Mouse (Mus musculus) retina, postnatal 1 day (tissue): ENCODE data around the gene Olfr239.
"Not testable (repeated sequence)": the region's sequence is repeated elsewhere in the genome, so short reads cannot be mapped to it uniquely, and the experiment has no call there.

Source experiments
- DNase-seq: peaks from one replicate; pipeline ENCODE4 v3.0.0-alpha.2; 2012

The Olfr239 gene

DNA sequence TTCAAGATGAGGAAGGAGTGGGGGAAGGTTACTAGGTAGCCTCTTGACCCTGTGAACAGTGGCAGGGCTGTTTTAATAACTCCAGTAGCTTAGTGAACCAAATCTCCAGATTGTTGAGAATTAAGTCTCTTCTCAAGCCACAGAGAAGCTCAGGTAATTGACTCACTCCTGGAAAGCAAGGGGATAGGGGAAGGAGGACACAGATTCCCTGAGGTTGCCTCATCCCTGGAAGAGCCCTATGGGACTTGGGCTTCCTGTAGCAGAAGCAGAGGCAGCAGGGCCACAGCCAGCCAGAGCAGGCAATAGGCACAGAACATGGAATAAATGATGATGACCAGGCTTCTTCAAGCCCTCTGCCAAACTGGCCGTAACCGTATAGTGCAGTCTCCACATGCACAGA, at the start of gene Olfr239:
Gene Olfr239 (plus strand): TSS at position 301 of the 400 bp plus-strand sequence.
- not testable (repeated sequence) for DNase-seq

DNA sequence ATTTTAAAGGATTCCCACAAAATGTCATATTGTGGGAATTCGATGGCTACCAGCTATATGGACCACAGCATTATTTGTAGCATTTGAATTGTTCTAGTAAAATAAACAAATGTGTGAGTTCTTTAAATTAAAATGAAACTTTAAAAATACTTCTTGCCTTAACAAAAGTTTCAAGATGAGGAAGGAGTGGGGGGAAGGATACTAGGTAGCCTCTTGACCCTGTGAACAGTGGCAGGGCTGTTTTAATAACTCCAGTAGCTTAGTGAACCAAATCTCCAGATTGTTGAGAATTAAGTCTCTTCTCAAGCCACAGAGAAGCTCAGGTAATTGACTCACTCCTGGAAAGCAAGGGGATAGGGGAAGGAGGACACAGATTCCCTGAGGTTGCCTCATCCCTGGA, 23.0 kb upstream of the Olfr239 start, which contains the start of gene Olfr55:
Gene Olfr55 (plus strand): TSS at position 301 of the 400 bp plus-strand sequence.
- not testable (repeated sequence) for DNase-seq

DNA sequence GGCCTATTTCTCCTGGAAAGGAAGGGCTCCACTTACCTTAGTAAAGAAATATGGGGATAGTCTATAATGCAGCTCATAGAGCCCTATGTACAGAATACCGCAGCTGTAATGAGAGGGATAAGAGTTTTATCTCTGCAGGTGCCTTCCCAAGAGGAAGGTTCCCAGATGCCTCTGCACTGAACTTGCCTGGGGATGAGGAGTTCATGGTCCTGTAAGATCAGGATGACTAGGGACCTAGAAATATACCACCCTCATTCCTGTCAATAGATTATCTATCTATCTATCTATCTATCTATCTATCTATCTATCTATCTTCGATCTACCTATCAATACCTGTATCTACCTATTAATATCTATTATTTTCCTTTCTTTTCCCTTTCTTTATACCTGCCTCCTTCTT, 30.5 kb downstream of the Olfr239 start, which contains the start of gene Olfr1564:
Gene Olfr1564 (minus strand): TSS at position 101 of the 400 bp plus-strand sequence.
- DNase-seq: no peak

DNA sequence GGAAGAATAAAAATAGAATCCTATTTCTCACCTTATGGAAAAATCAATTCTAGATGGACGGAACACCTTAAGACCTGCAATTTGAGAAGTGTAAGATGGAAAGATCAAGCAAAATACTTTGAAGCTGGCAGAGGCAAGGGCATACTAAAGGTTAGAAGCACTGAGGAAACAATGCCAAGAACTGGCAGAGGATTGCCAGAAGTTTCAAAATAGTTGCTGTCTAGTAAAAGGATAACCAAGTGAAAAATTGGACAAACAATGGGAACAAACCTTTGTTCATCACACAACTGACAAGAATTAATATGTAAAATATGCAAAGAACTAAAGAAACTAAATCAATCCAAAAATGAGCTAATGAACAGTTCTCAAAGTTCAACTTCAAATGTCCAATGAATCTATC, 45.5 kb downstream of the Olfr239 start:
- not testable (repeated sequence) for DNase-seq
